Mouse (Mus musculus) lung, embryonic 15.5 days (tissue): ENCODE measurements around the gene Ralgds. TPM values are rescaled to one million over a fixed set of nuclear protein-coding genes. Genes with fewer than 3 reads are reported as not detected.
"Not testable (repeated sequence)": the region's sequence is repeated elsewhere in the genome, so short reads cannot be mapped to it uniquely, and the experiment has no call there.

ENCODE experiments used
- ATAC-seq: fragments of 200-750 bp; cut with Nextera tagmentation; 2 replicates; pipeline ENCODE4 v1.8.0; 2017; ENCODE audit warnings: moderate number of reproducible peaks, borderline replicate concordance; ENCODE audit not compliant: low FRiP score, low TSS enrichment; ENCODE audit errors: extremely low read depth
- H3K27ac ChIP-seq: fragments of 300-500 bp; sonication (generic); 2 replicates; pipeline ENCODE4 v1.5.1; 2015; ENCODE audit warnings: moderate library complexity, mild to moderate bottlenecking, inconsistent platforms
- H3K27me3 ChIP-seq: fragments of 300-500 bp; sonication (generic); 2 replicates; pipeline ENCODE4 v1.6.1; 2015; ENCODE audit warnings: inconsistent platforms
- H3K36me3 ChIP-seq: fragments of 300-500 bp; sonication (generic); 2 replicates; pipeline ENCODE4 v1.6.1; 2015; ENCODE audit warnings: inconsistent platforms
- H3K4me1 ChIP-seq: fragments of 300-500 bp; sonication (generic); 2 replicates; pipeline ENCODE4 v1.6.1; 2015; ENCODE audit warnings: inconsistent platforms
- H3K4me2 ChIP-seq: fragments of 300-500 bp; sonication (generic); 2 replicates; pipeline ENCODE4 v1.6.1; 2015; ENCODE audit warnings: inconsistent platforms, mild to moderate bottlenecking, moderate library complexity
- H3K4me3 ChIP-seq: fragments of 300-500 bp; sonication (generic); 2 replicates; pipeline ENCODE4 v1.5.1; 2015; ENCODE audit warnings: mild to moderate bottlenecking, inconsistent platforms
- H3K9ac ChIP-seq: fragments of 300-500 bp; sonication (generic); 2 replicates; pipeline ENCODE4 v1.6.1; 2015; ENCODE audit warnings: inconsistent platforms
- H3K9me3 ChIP-seq: fragments of 300-500 bp; sonication (generic); 2 replicates; pipeline ENCODE4 v1.6.1; 2016; ENCODE audit warnings: inconsistent platforms
- WGBS: fragments of 180-500 bp; shearing (Covaris S2); methylation state at CpG from one replicate; pipeline ENCODE4 v1.1.7; 2015; 5-methylcytosine and 5-hydroxymethylcytosine counted together
- polyA plus RNA-seq: library from polyadenylated mRNA; unstranded; fragments of >200 nt; fragmentation: Nextera tagmentation; extraction: Ambion mirVana; gene quantifications from 2 replicates; pipeline ENCODE4 v1.2.1, GENCODE M21; 2015

Ralgds gene
- 30.9 and 31.7 TPM in 2 replicates for polyA plus RNA-seq

GRCm38 (mm10) chr2:28512798-28513401 is at the start of gene Ralgds:
TSS of gene Ralgds (plus strand) at chr2:28513125.
- under 1% methylated on average over 61 of the region's 71 CpGs for WGBS
- Histone ChIP-seq H3K9ac (peak within 1 kb of the TSS; percentile 81), H3K36me3 (no peaks in the 10 kb centered on the region), H3K4me1 (peaks cover 19% of the 10 kb centered on the region), H3K4me2 (peak within 1 kb of the TSS; percentile 99), H3K27me3 (0 out of 2 replicates have a peak, but pooled peaks cover 5% of the 10 kb centered on the region), H3K9me3 (no peaks in the 10 kb centered on the region), H3K4me3 (peak within 1 kb of the TSS; percentile 70), H3K27ac (peak within 1 kb of the TSS; percentile 79)
- ATAC-seq, result peak; percentile 54

GRCm38 (mm10) chr2:28463919-28464318 is 49.0 kb upstream of the Ralgds start:
- Histone ChIP-seq H3K4me2 (no peak overlapping the region), H3K4me3 (no peak overlapping the region), H3K9ac (no peak overlapping the region), H3K27me3 (peaks cover 6% of the 10 kb centered on the region; the same call in 1 of the 2 replicates), H3K36me3 (no peaks in the 10 kb centered on the region), H3K9me3 (no peaks in the 10 kb centered on the region), H3K27ac (no peak overlapping the region), H3K4me1 (peaks cover 16% of the 10 kb centered on the region)
- no peak for ATAC-seq
- WGBS, result 26% methylated on average over 3 of the region's 3 CpGs

GRCm38 (mm10) chr2:28464919-28465318 is 48.0 kb upstream of the Ralgds start:
- Histone ChIP-seq H3K27me3 (peaks cover 6% of the 10 kb centered on the region; the same call in 1 of the 2 replicates), H3K4me1 (peaks cover 17% of the 10 kb centered on the region), H3K9me3 (no peaks in the 10 kb centered on the region), H3K4me3 (no peak overlapping the region), H3K36me3 (peaks cover 10% of the 10 kb centered on the region), H3K9ac (no peak overlapping the region), H3K4me2 (no peak overlapping the region), H3K27ac (no peak overlapping the region)
- 75% methylated on average over 9 of the region's 9 CpGs for WGBS
- ATAC-seq, result no peak

- H3K27ac ChIP-seq, result no peak within 1 kb of the TSS
- peak within 1 kb of the TSS; percentile 18 for H3K4me3 ChIP-seq
- peak within 1 kb of the TSS; percentile 32; the same call in 1 of the 2 replicates for H3K9ac ChIP-seq
- peaks cover 6% of the 10 kb centered on the region; the same call in 1 of the 2 replicates for H3K27me3 ChIP-seq
- no peak for ATAC-seq
- H3K4me1 ChIP-seq, result peaks cover 17% of the 10 kb centered on the region
- peaks cover 21% of the 10 kb centered on the region for H3K36me3 ChIP-seq
- WGBS, result 4% methylated on average over 25 of the region's 25 CpGs
- H3K4me2 ChIP-seq, result peak within 1 kb of the TSS; percentile 58
- 0 out of 2 replicates have a peak, but pooled peaks cover under 1% of the 10 kb centered on the region for H3K9me3 ChIP-seq
Measured at GRCm38 (mm10) chr2:28465836-28466518, 46.9 kb upstream of the Ralgds start, which contains the start of gene 1700007K13Rik. TSS of gene 1700007K13Rik (minus strand) at chr2:28466332.

- Histone ChIP-seq H3K36me3 (peaks cover 40% of the 10 kb centered on the region), H3K27me3 (peaks cover 6% of the 10 kb centered on the region; the same call in 1 of the 2 replicates), H3K27ac (no peak within 1 kb of the TSS), H3K9ac (peak within 1 kb of the TSS; percentile 97), H3K4me2 (peak within 1 kb of the TSS; percentile 68), H3K4me1 (peaks cover 17% of the 10 kb centered on the region), H3K4me3 (peak within 1 kb of the TSS; percentile 86), H3K9me3 (peaks cover 4% of the 10 kb centered on the region)
- under 1% methylated on average over 52 of the region's 52 CpGs for WGBS
- peak; percentile 92 for ATAC-seq
Measured at GRCm38 (mm10) chr2:28467860-28468485, 45.0 kb upstream of the Ralgds start, which contains the start of gene Mrps2. TSS of gene Mrps2 (plus strand) at chr2:28468066.

- H3K9ac ChIP-seq, result peak overlapping the region; percentile 97
- peaks cover 4% of the 10 kb centered on the region for H3K9me3 ChIP-seq
- WGBS, result 49% methylated on average over 18 of the region's 18 CpGs
- H3K27me3 ChIP-seq, result peaks cover 6% of the 10 kb centered on the region; the same call in 1 of the 2 replicates
- H3K4me1 ChIP-seq, result peaks cover 17% of the 10 kb centered on the region
- H3K27ac ChIP-seq, result no peak overlapping the region
- peak overlapping the region; percentile 68 for H3K4me2 ChIP-seq
- H3K36me3 ChIP-seq, result peaks cover 42% of the 10 kb centered on the region
- peak overlapping the region; percentile 86 for H3K4me3 ChIP-seq
- ATAC-seq, result no peak
Measured at GRCm38 (mm10) chr2:28468486-28469225, 44.3 kb upstream of the Ralgds start.

- Histone ChIP-seq H3K9me3 (peaks cover 4% of the 10 kb centered on the region), H3K4me2 (no peak overlapping the region), H3K27me3 (peaks cover 6% of the 10 kb centered on the region; the same call in 1 of the 2 replicates), H3K27ac (no peak overlapping the region), H3K4me1 (peaks cover 17% of the 10 kb centered on the region), H3K4me3 (no peak overlapping the region), H3K9ac (no peak overlapping the region), H3K36me3 (peaks cover 42% of the 10 kb centered on the region)
- 95% methylated on average over 14 of the region's 14 CpGs for WGBS
- no peak for ATAC-seq
Measured at GRCm38 (mm10) chr2:28469461-28469860, 43.5 kb upstream of the Ralgds start.

GRCm38 (mm10) chr2:28470591-28470990 is 42.3 kb upstream of the Ralgds start:
- ATAC-seq, result no peak
- H3K27me3 ChIP-seq, result peaks cover 1% of the 10 kb centered on the region; the same call in 1 of the 2 replicates
- 81% methylated on average over 2 of the region's 2 CpGs for WGBS
- peaks cover 4% of the 10 kb centered on the region for H3K9me3 ChIP-seq
- H3K4me2 ChIP-seq, result no peak overlapping the region
- H3K27ac ChIP-seq, result no peak overlapping the region
- H3K4me3 ChIP-seq, result no peak overlapping the region
- H3K9ac ChIP-seq, result no peak overlapping the region
- peaks cover 17% of the 10 kb centered on the region for H3K4me1 ChIP-seq
- peaks cover 42% of the 10 kb centered on the region for H3K36me3 ChIP-seq

- peaks cover 42% of the 10 kb centered on the region for H3K36me3 ChIP-seq
- not testable (repeated sequence) for H3K9me3 ChIP-seq, H3K27me3 ChIP-seq, H3K4me3 ChIP-seq, H3K27ac ChIP-seq, H3K4me2 ChIP-seq, H3K9ac ChIP-seq, H3K4me1 ChIP-seq, ATAC-seq
- 92% methylated on average over 8 of the region's 8 CpGs for WGBS
Measured at GRCm38 (mm10) chr2:28472011-28472410, 40.9 kb upstream of the Ralgds start.

GRCm38 (mm10) chr2:28477993-28478392 is 34.9 kb upstream of the Ralgds start:
- H3K4me1 ChIP-seq, H3K27ac ChIP-seq, H3K36me3 ChIP-seq, H3K9me3 ChIP-seq, H3K9ac ChIP-seq, ATAC-seq, H3K4me2 ChIP-seq, H3K27me3 ChIP-seq, H3K4me3 ChIP-seq: not testable (repeated sequence)
- WGBS, result 87% methylated on average over 5 of the region's 5 CpGs
